Comparison of ENCODE assay signal across 8 mouse cellular contexts in the genomic region with DNA sequence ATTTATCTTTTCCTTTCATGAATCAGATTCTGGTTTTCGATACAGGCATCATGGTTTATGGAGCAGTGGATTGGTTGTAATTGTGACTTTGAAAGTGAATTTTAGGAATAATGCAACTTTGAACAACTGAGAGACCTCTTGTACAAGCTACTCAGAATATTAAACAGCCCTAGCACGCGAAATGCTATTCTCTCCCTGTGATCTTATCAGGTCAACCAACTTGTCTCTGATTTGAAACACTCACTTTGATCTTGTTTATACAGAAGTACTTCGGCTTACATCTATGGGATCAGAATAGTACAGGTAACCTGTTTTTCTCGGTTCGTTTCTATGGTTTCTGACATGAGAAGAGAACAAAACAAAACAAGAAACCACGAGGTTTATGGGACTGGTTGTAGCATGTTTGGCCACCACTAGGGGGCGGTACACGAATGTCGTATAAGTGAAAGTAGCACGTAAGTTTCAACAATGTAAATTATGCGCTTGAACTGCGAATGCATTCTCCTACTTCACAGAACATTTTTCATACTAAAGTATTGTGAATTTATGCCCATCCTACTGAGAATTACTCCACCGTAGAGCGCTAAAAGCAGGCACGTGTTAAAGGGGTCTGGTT.
DNase-seq lines count a peak whose midpoint lies in the region; ATAC-seq and TF ChIP-seq lines count a peak whose summit lies in the region.

No protein-coding gene starts in this region.

- TF ChIP-seq CTCF in layer of hippocampus, adult 2 months (conservative IDR thresholded peaks at IDR 0.05) = peak; percentile 98
- TF ChIP-seq CTCF in lung, embryonic 14.5 days (IDR thresholded peaks at IDR 0.05; ENCODE audit: low read depth) = peak; percentile 94

- ATAC-seq in forebrain, embryonic 12.5 days (ENCODE audit: low FRiP score) = peak; percentile 81
- ATAC-seq in hematopoietic stem cell, adult 5-6 weeks (replicated peaks in 1 of 2; ENCODE audit: insufficient read depth in 1 of 2, low FRiP score in 2 of 2, low TSS enrichment in 1 of 2, low read depth in 1 of 2, poor library complexity in 2 of 2, severe bottlenecking in 2 of 2) = peak; percentile 92 to 93
- ATAC-seq in lung, embryonic 14.5 days (ENCODE audit: insufficient read depth) = peak; percentile 76
- ATAC-seq in neutrophil, adult 5-6 weeks (ENCODE audit: extremely low read depth, insufficient number of reproducible peaks, low FRiP score, poor library complexity, severe bottlenecking) = peak; percentile 74; the same call in 1 of the 2 replicates

- H3K9ac ChIP-seq in forebrain, embryonic 12.5 days = 0 out of 2 replicates have a peak overlapping the region, but pooled peaks have one; percentile 0
- H3K9ac ChIP-seq in lung, embryonic 14.5 days = peak overlapping the region; percentile 32; the same call in 1 of the 2 replicates

- DNase-seq in ES-CJ7 (ENCODE audit: low read depth, low spot score) = peak; percentile 80
- peak; percentile 40 for DNase-seq in c-Kit-positive CD71-positive TER-119-negative erythroid progenitor cells, embryonic 14.5 days (ENCODE audit: low read depth)
- peak; percentile 49 to 77 for DNase-seq in layer of hippocampus, adult 2 months (ENCODE audit: low spot score in 2 of 2)
- peak; percentile 96 for DNase-seq in lung, embryonic 14.5 days
- peak; percentile 4 to 60 for DNase-seq in thymus, postnatal 10 days (ENCODE audit: low spot score in 2 of 2)

- H3K36me3 ChIP-seq in forebrain, embryonic 12.5 days (replicated peaks) = no peaks in the 10 kb centered on the region
- no peaks in the 10 kb centered on the region for H3K36me3 ChIP-seq in lung, embryonic 14.5 days (ENCODE audit: insufficient read depth)

- no peaks in the 10 kb centered on the region for H3K9me3 ChIP-seq in forebrain, embryonic 12.5 days
- H3K9me3 ChIP-seq in lung, embryonic 14.5 days (ENCODE audit: low read depth, low read length) = no peaks in the 10 kb centered on the region

- WGBS in forebrain, embryonic 12.5 days = 22% methylated on average over 16 of the region's 16 CpGs
- 19% methylated on average over 16 of the region's 16 CpGs for WGBS in lung, embryonic 14.5 days

- H3K4me3 ChIP-seq in forebrain, embryonic 12.5 days (replicated peaks) = no peak overlapping the region
- peak overlapping the region; percentile 44 for H3K4me3 ChIP-seq in layer of hippocampus, adult 2 months
- no peak overlapping the region for H3K4me3 ChIP-seq in lung, embryonic 14.5 days (ENCODE audit: low read depth, low read length)

- H3K4me2 ChIP-seq in forebrain, embryonic 12.5 days = peak overlapping the region; percentile 35
- H3K4me2 ChIP-seq in lung, embryonic 14.5 days = peak overlapping the region; percentile 51

- H3K4me1 ChIP-seq in forebrain, embryonic 12.5 days = 0 out of 2 replicates have a peak, but pooled peaks cover 9% of the 10 kb centered on the region
- H3K4me1 ChIP-seq in lung, embryonic 14.5 days (ENCODE audit: insufficient read depth) = no peaks in the 10 kb centered on the region

- H3K27ac ChIP-seq in forebrain, embryonic 12.5 days = no peak overlapping the region
- no peak overlapping the region for H3K27ac ChIP-seq in layer of hippocampus, adult 2 months
- no peak overlapping the region for H3K27ac ChIP-seq in lung, embryonic 14.5 days (ENCODE audit: low read depth)

- H3K27me3 ChIP-seq in forebrain, embryonic 12.5 days = no peaks in the 10 kb centered on the region
- H3K27me3 ChIP-seq in lung, embryonic 14.5 days (ENCODE audit: insufficient read depth, low read length) = no peaks in the 10 kb centered on the region

Comparison
In these comparisons a context has a peak if more than half of its experiments do, and no peak if none do; other contexts are left out.
1. DNase-seq: peak in every context shown above with its lines; median percentile 96 in lung, embryonic 14.5 days; 80 in ES-CJ7; 63 in layer of hippocampus, adult 2 months; 40 in c-Kit-positive CD71-positive TER-119-negative erythroid progenitor cells, embryonic 14.5 days; 32 in thymus, postnatal 10 days.